Mouse (Mus musculus) forebrain, postnatal 0 days (tissue): ENCODE results near the gene D10Wsu102e. TPM values are rescaled to one million over a fixed set of nuclear protein-coding genes. Genes with fewer than 3 reads are reported as not detected.

Experiments used
- ATAC-seq: fragments of 200-750 bp; cut with Nextera tagmentation; 2 replicates; pipeline ENCODE4 v1.8.0; 2017; ENCODE audit warnings: mild to moderate bottlenecking, moderate library complexity
- DNase-seq: peaks from one replicate; pipeline ENCODE4 v3.0.0-alpha.2; 2015
- H3K27ac ChIP-seq: fragments of 300-500 bp; sonication (generic); 2 replicates; pipeline ENCODE4 v1.5.1; 2014; ENCODE audit warnings: low read depth, mild to moderate bottlenecking, antibody characterized with exemption, low read length, moderate library complexity, mixed read lengths
- H3K27me3 ChIP-seq: fragments of 300-500 bp; sonication (generic); 2 replicates; pipeline ENCODE4 v1.6.1; 2014; ENCODE audit warnings: mild to moderate bottlenecking, low read length, mixed read lengths; ENCODE audit not compliant: insufficient read depth
- H3K36me3 ChIP-seq: fragments of 300-500 bp; sonication (generic); 2 replicates; pipeline ENCODE4 v1.6.1; 2014; ENCODE audit warnings: mild to moderate bottlenecking, moderate library complexity; ENCODE audit not compliant: insufficient read depth
- H3K4me1 ChIP-seq: fragments of 300-500 bp; sonication (generic); 2 replicates; pipeline ENCODE4 v1.6.1; 2014; ENCODE audit warnings: antibody characterized with exemption; ENCODE audit not compliant: insufficient read depth
- H3K4me2 ChIP-seq: fragments of 300-500 bp; sonication (generic); 2 replicates; pipeline ENCODE4 v1.6.1; 2014; ENCODE audit warnings: low read depth, mild to moderate bottlenecking, moderate library complexity
- H3K4me3 ChIP-seq: fragments of 300-500 bp; sonication (generic); 2 replicates; pipeline ENCODE4 v1.5.1; 2014; ENCODE audit warnings: low read depth, low read length, mixed read lengths
- H3K9ac ChIP-seq: fragments of 300-500 bp; sonication (generic); 2 replicates; pipeline ENCODE4 v1.6.1; 2014; ENCODE audit warnings: mild to moderate bottlenecking
- H3K9me3 ChIP-seq: fragments of 300-500 bp; sonication (generic); 2 replicates; pipeline ENCODE4 v1.6.1; 2016; ENCODE audit warnings: low read length
- CTCF ChIP-seq: sonication (generic); IDR thresholded peaks from 2 replicates; pipeline ENCODE4 v1.5.1; 2016; ENCODE audit warnings: antibody characterized with exemption, control low read depth, low read depth
- WGBS: fragments of 180-500 bp; shearing (Covaris S2); extraction: QIAGEN DNeasy Blood & Tissue Kit; methylation state at CpG from one replicate; pipeline ENCODE4 v1.1.7; 2014; 5-methylcytosine and 5-hydroxymethylcytosine counted together
- polyA plus RNA-seq: library from polyadenylated mRNA; unstranded; fragments of >200 nt; fragmentation: Nextera tagmentation; extraction: Ambion mirVana; gene quantifications from 2 replicates; pipeline ENCODE4 v1.2.1, GENCODE M21; 2015
- total RNA-seq: library from RNA; depleted of rRNA; stranded (reverse); fragments of >200 nt; gene quantifications from 2 replicates; pipeline ENCODE4 v1.2.3, GENCODE M21; 2014

The D10Wsu102e gene
- total and polyA plus RNA-seq, 2 experiments from 2014 or later: 0.61 to 2.3 TPM

DNA sequence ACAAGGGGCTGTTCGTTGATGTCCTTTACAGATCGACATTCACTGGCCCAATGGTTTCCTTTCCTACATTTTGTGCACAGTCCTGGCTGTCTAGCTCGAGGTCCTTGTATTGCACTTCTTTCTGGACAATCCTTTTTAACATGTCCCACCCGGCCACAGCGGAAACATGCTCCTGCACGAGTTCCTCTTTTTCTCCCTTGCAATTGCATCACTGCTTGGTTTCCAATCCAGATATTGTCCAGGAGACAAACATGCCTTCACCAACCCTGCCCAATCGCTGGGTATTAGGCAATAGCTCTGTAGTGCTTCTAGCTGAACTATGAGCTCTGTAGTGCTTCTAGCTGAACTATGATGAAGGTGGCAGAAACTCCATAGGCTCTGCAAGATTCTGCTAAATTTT, 88.6 kb downstream of the D10Wsu102e start:
- Histone ChIP-seq H3K27ac (no peak overlapping the region), H3K27me3 (no peaks in the 10 kb centered on the region), H3K4me2 (no peak overlapping the region), H3K9me3 (peaks cover 10% of the 10 kb centered on the region; the same call in 1 of the 2 replicates), H3K4me3 (no peak overlapping the region), H3K4me1 (no peaks in the 10 kb centered on the region), H3K36me3 (0 out of 2 replicates have a peak, but pooled peaks cover 2% of the 10 kb centered on the region), H3K9ac (no peak overlapping the region)
- ATAC-seq: no peak
- 91% methylated on average over 7 of the region's 7 CpGs for WGBS
- TF ChIP-seq CTCF: no peak
- no peak for DNase-seq

DNA sequence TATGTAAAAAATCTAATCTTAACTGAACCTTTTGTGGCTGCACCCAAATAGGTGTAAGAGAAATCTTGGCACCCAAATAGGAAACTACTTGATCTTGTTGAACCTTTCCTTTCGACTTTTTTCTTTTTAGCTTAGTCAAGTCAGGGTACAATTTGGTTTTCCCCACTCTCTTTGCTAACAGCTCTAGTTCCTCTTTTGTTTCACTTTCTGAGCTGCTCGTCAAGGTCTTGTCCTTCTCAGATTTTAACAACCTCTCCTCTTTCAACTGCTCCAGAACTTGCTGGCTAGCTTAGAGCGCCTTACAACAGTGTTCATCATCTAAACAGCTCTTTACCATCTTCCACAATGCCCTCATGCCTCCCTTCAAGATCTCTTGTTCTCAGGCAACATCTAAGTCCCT, 97.5 kb downstream of the D10Wsu102e start:
- Histone ChIP-seq H3K27me3 (no peaks in the 10 kb centered on the region), H3K27ac (no peak overlapping the region), H3K4me2 (no peak overlapping the region), H3K36me3 (peaks cover 8% of the 10 kb centered on the region; the same call in 1 of the 2 replicates), H3K4me1 (no peaks in the 10 kb centered on the region), H3K9ac (no peak overlapping the region), H3K4me3 (no peak overlapping the region), H3K9me3 (peaks cover 20% of the 10 kb centered on the region)
- 92% methylated on average over 3 of the region's 3 CpGs for WGBS
- no peak for TF ChIP-seq CTCF
- no peak for ATAC-seq
- DNase-seq: no peak

DNA sequence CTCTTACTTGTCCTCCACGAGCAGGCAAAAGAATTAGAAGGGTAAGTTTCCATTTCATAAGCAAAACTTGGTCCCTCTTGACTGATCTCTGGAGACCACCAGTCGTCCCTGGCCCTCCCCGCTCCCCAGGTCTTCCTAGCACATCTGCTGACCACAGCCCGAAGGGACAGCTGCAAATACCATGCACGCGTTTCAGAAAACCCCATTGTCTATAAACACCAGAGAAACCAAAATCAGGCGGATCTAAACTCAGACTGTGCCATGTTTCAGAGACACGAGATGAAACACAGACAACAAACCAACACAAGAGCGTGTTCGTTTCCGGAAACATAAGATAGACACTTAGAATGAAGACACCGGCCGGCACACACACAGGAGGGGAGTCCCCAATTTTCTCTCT, 115.2 kb downstream of the D10Wsu102e start:
- Histone ChIP-seq H3K9me3 (0 out of 2 replicates have a peak, but pooled peaks cover 5% of the 10 kb centered on the region), H3K4me3 (no peak overlapping the region), H3K27me3 (no peaks in the 10 kb centered on the region), H3K36me3 (no peaks in the 10 kb centered on the region; the same call in 1 of the 2 replicates), H3K4me1 (no peaks in the 10 kb centered on the region), H3K9ac (no peak overlapping the region), H3K27ac (no peak overlapping the region), H3K4me2 (no peak overlapping the region)
- 97% methylated on average over 13 of the region's 13 CpGs for WGBS
- DNase-seq (no peak), ATAC-seq (no peak)
- no peak for TF ChIP-seq CTCF

DNA sequence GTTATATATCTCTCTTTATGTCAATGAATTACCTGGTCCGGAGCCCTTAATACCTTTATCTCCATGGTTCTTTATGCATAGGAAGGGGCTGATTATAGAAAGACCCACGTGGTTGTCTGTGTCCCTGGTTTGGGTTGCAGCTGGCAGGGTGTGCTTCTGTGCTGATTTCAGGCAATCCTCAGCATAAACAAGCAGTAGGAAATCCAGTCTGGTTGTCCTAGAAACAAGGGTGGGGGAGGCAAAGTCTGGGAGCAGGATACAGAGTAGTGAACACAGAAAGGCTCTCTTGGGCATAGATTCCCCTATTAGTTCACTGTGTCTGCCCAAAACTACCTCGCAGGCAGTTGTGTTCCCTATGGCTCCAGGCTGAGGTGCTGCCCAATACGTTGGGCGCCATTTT, 117.3 kb downstream of the D10Wsu102e start:
- Histone ChIP-seq H3K27ac (no peak overlapping the region), H3K4me3 (no peak overlapping the region), H3K27me3 (no peaks in the 10 kb centered on the region), H3K4me2 (no peak overlapping the region), H3K9ac (no peak overlapping the region), H3K4me1 (no peaks in the 10 kb centered on the region), H3K36me3 (no peaks in the 10 kb centered on the region; the same call in 1 of the 2 replicates), H3K9me3 (0 out of 2 replicates have a peak, but pooled peaks cover 5% of the 10 kb centered on the region)
- WGBS: 86% methylated on average over 5 of the region's 5 CpGs
- TF ChIP-seq CTCF: no peak
- DNase-seq (no peak), ATAC-seq (peak; percentile 50; the same call in 1 of the 2 replicates)

DNA sequence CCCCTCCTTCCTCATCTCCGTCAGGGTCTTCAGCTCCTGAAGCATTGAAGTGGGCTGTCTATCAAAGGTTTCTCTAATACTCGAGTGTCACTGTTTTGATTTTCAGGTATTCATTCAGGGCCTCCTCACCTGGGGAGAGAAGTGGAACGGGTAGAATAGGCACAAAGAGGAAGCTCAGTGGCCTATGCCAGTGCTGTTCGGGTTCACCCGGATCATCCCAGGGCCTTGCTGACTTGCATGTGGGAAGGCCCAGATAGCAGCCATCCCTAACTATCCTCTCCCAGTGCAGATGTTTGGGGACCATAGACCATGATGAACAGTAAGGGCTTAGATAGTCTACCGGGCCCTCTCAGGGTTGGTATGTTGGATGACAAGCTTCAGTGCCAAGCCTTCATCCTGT, 130.5 kb downstream of the D10Wsu102e start:
- no peak for TF ChIP-seq CTCF
- no peaks in the 10 kb centered on the region for H3K27me3 ChIP-seq
- DNase-seq: no peak
- ATAC-seq: no peak
- no peaks in the 10 kb centered on the region for H3K9me3 ChIP-seq
- H3K4me3 ChIP-seq: no peak overlapping the region
- H3K4me2 ChIP-seq: no peak overlapping the region
- 87% methylated on average over 6 of the region's 6 CpGs for WGBS
- H3K36me3 ChIP-seq: peaks cover 73% of the 10 kb centered on the region
- H3K4me1 ChIP-seq: no peaks in the 10 kb centered on the region
- no peak overlapping the region for H3K27ac ChIP-seq
- no peak overlapping the region for H3K9ac ChIP-seq

DNA sequence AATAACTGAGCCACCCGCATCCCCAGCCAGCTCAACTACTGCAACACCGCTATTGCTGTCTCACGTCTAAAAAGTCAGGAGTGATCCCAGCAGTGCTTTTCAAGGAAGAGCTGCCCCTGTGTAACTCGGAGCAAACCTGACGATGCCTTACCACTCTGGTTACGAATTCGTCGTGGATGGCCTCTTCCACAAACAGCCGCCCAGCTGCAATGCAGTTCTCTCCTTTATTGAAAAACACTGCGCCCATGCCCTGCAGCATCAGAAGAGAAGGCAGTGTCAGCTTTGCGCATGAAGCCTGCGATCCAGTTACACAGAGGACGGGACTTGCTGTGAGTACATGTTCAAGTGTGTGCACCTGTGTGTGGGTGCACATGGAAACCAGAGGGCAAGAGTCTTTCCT, 137.3 kb downstream of the D10Wsu102e start:
- no peak for TF ChIP-seq CTCF
- 88% methylated on average over 13 of the region's 13 CpGs for WGBS
- H3K27me3 ChIP-seq: no peaks in the 10 kb centered on the region
- H3K4me2 ChIP-seq: no peak overlapping the region
- no peak overlapping the region for H3K9ac ChIP-seq
- no peak overlapping the region for H3K27ac ChIP-seq
- H3K4me3 ChIP-seq: no peak overlapping the region
- DNase-seq: no peak
- no peaks in the 10 kb centered on the region for H3K9me3 ChIP-seq
- H3K4me1 ChIP-seq: no peaks in the 10 kb centered on the region
- peaks cover 58% of the 10 kb centered on the region for H3K36me3 ChIP-seq
- ATAC-seq: no peak

DNA sequence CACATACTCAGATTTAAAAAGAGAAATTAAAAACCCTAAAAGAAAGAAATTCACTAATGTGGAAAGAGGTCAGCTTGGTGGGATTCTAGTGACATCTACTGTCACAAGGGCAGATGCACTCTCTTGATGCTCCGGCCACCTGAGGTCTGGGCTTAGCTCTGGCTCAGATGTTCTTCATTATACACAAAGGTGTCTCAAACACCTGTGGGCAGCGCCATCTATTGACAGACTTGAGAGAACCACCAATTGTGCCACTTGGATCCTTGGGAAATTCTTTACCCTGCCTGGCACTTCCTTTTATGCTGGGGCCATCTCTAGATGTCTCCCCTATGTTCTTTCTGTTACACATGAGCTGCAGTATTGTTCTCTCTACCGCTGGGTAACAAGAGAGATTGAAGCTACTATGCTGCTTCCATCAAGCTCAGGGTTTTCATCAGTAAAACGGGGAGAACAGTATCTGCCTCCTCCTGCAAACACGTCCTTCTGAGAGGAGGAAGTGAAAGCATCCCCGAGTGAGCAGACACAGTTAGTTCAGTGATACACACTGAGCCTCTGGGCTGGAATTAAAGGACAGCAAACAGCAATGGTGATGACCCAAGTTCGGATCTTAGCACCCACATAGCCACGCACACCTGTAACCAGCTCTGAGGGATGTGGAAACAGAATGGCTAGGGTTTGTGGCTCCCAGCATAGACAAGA, 149.1 kb downstream of the D10Wsu102e start:
- Histone ChIP-seq H3K9ac (no peak overlapping the region), H3K9me3 (no peaks in the 10 kb centered on the region), H3K4me2 (no peak overlapping the region), H3K27ac (no peak overlapping the region), H3K36me3 (peaks cover 53% of the 10 kb centered on the region), H3K4me1 (no peaks in the 10 kb centered on the region), H3K4me3 (no peak overlapping the region), H3K27me3 (no peaks in the 10 kb centered on the region)
- DNase-seq (peak; percentile 34), ATAC-seq (peak; percentile 20; the same call in 1 of the 2 replicates)
- 70% methylated on average over 8 of the region's 8 CpGs for WGBS
- TF ChIP-seq CTCF: peak; percentile 42; the same call in 1 of the 2 replicates
